Mouse (Mus musculus) MEL (cell line): ENCODE results near the gene Dpf3. TPM values are rescaled to one million over a fixed set of nuclear protein-coding genes. Genes with fewer than 3 reads are reported as not detected.

ENCODE experiments used
- DNase-seq: peaks from one replicate; pipeline ENCODE4 v3.0.0; 2011; ENCODE audit warnings: low read depth, low spot score
- H3K27ac ChIP-seq: 2 replicates; pipeline ENCODE4 v1.5.1; 2012; ENCODE audit warnings: low read depth, mild to moderate bottlenecking, control low read depth, low read length, moderate library complexity; ENCODE audit not compliant: control insufficient read depth
- H3K27me3 ChIP-seq, 2 experiments: fragments of 150-350 bp in 1 of 2; sonication (generic) in 1 of 2; 2 replicates each; pipeline ENCODE4 v1.6.1; 2012; ENCODE audit warnings: low read length in 2 of 2, mild to moderate bottlenecking in 2 of 2, improper control_type of control experiment in 1 of 2, moderate library complexity in 1 of 2; ENCODE audit not compliant: insufficient read depth in 2 of 2, control insufficient read depth in 1 of 2
- H3K36me3 ChIP-seq, 2 experiments: 2 replicates each; pipeline ENCODE4 v1.6.1; 2012 to 2014; ENCODE audit warnings: low read length in 2 of 2, improper control_type of control experiment in 1 of 2, inconsistent platforms in 1 of 2, mild to moderate bottlenecking in 1 of 2; ENCODE audit not compliant: insufficient read depth in 2 of 2, control insufficient read depth in 1 of 2
- H3K4me1 ChIP-seq, 2 experiments: fragments of 150-350 bp in 1 of 2; sonication (generic) in 1 of 2; 2 replicates each; pipeline ENCODE4 v1.6.1; 2012; ENCODE audit warnings: low read length in 2 of 2, improper control_type of control experiment in 1 of 2, mild to moderate bottlenecking in 1 of 2; ENCODE audit not compliant: insufficient read depth in 2 of 2, control insufficient read depth in 1 of 2
- H3K4me3 ChIP-seq, 2 experiments: fragments of 150-350 bp in 1 of 2; sonication (generic) in 1 of 2; 2 replicates each; pipeline ENCODE4 v1.5.1; 2012; ENCODE audit warnings: low read depth in 2 of 2, low read length in 2 of 2, mild to moderate bottlenecking in 2 of 2, moderate library complexity in 2 of 2, control low read depth in 1 of 2, improper control_type of control experiment in 1 of 2; ENCODE audit not compliant: control insufficient read depth in 1 of 2, insufficient read depth in 1 of 2
- H3K79me2 ChIP-seq: 2 replicates; pipeline ENCODE4 v1.6.1; 2012; ENCODE audit warnings: mild to moderate bottlenecking, low read length, moderate library complexity; ENCODE audit not compliant: control insufficient read depth, poor library complexity, insufficient read depth
- H3K9ac ChIP-seq: 2 replicates; pipeline ENCODE4 v1.6.1; 2012; ENCODE audit warnings: low read depth, mild to moderate bottlenecking, control low read depth, low read length, moderate library complexity; ENCODE audit not compliant: control insufficient read depth, poor library complexity, severe bottlenecking
- H3K9me3 ChIP-seq: fragments of 150-350 bp; sonication (generic); replicated peaks from 2 replicates; pipeline ENCODE4 v1.6.1; 2012; ENCODE audit warnings: mild to moderate bottlenecking, low read length, improper control_type of control experiment, moderate library complexity; ENCODE audit not compliant: insufficient read depth
- E2F4 ChIP-seq: IDR thresholded peaks from 2 replicates; pipeline ENCODE4 v1.6.1; 2011; ENCODE audit warnings: low read depth, low read length, improper control_type of control experiment, borderline replicate concordance
- GATA1 ChIP-seq: IDR thresholded peaks from 2 replicates; pipeline ENCODE4 v1.6.1; 2011; ENCODE audit warnings: low read depth, low read length, improper control_type of control experiment
- HCFC1 ChIP-seq: IDR thresholded peaks from 2 replicates; pipeline ENCODE4 v1.6.1; 2012; ENCODE audit warnings: low read depth, mild to moderate bottlenecking, inconsistent platforms, low read length, improper control_type of control experiment, moderate library complexity
- MAFK ChIP-seq: IDR thresholded peaks from 2 replicates; pipeline ENCODE4 v1.6.1; 2011; ENCODE audit warnings: low read depth, mild to moderate bottlenecking, low read length, improper control_type of control experiment, borderline replicate concordance
- MAX ChIP-seq: IDR thresholded peaks from 2 replicates; pipeline ENCODE4 v1.6.1; 2011; ENCODE audit warnings: low read length, improper control_type of control experiment
- MAZ ChIP-seq: IDR thresholded peaks from 2 replicates; pipeline ENCODE4 v1.6.1; 2012; ENCODE audit warnings: low read depth, mild to moderate bottlenecking, inconsistent platforms, low read length, improper control_type of control experiment
- MYC ChIP-seq: IDR thresholded peaks from 2 replicates; pipeline ENCODE4 v1.6.1; 2011; ENCODE audit warnings: low read depth, mild to moderate bottlenecking, low read length, improper control_type of control experiment, moderate library complexity
- NRF1 ChIP-seq: IDR thresholded peaks from 2 replicates; pipeline ENCODE4 v1.6.1; 2014; ENCODE audit warnings: low read depth, mild to moderate bottlenecking, inconsistent platforms, low read length, improper control_type of control experiment, moderate library complexity; ENCODE audit not compliant: poor library complexity, insufficient read depth, severe bottlenecking
- POLR2AphosphoS2 ChIP-seq: IDR thresholded peaks from 2 replicates; pipeline ENCODE4 v1.6.1; 2011; ENCODE audit warnings: low read length, improper control_type of control experiment
- RCOR1 ChIP-seq: IDR thresholded peaks from 2 replicates; pipeline ENCODE4 v1.6.1; 2012; ENCODE audit warnings: low read depth, mild to moderate bottlenecking, inconsistent platforms, low read length, improper control_type of control experiment
- SMC3 ChIP-seq: IDR thresholded peaks from 2 replicates; pipeline ENCODE4 v1.6.1; 2011; ENCODE audit warnings: low read depth, low read length, improper control_type of control experiment
- TAL1 ChIP-seq: IDR thresholded peaks from 2 replicates; pipeline ENCODE4 v1.6.1; 2012; ENCODE audit warnings: mild to moderate bottlenecking, inconsistent platforms, low read length, moderate library complexity, mixed read lengths
- TBP ChIP-seq: IDR thresholded peaks from 2 replicates; pipeline ENCODE4 v1.8.0; 2011; ENCODE audit warnings: low read depth, low read length, improper control_type of control experiment
- USF1 ChIP-seq: IDR thresholded peaks from 2 replicates; pipeline ENCODE4 v1.6.1; 2014; ENCODE audit warnings: low read depth, mild to moderate bottlenecking, inconsistent platforms, low read length, improper control_type of control experiment, moderate library complexity
- USF2 ChIP-seq, 2 experiments: IDR thresholded peaks; 2 replicates each; pipeline ENCODE4 v1.6.1; 2011 to 2012; ENCODE audit warnings: improper control_type of control experiment in 2 of 2, low read length in 2 of 2, borderline replicate concordance in 1 of 2, inconsistent platforms in 1 of 2, low read depth in 1 of 2, mild to moderate bottlenecking in 1 of 2; ENCODE audit not compliant: insufficient read depth in 1 of 2
- ZC3H11A ChIP-seq: IDR thresholded peaks from 2 replicates; pipeline ENCODE4 v1.6.1; 2012; ENCODE audit warnings: low read depth, mild to moderate bottlenecking, inconsistent platforms, low read length, improper control_type of control experiment
- ZMIZ1 ChIP-seq: IDR thresholded peaks from 2 replicates; pipeline ENCODE4 v1.6.1; 2012; ENCODE audit warnings: low read depth, mild to moderate bottlenecking, inconsistent platforms, low read length, improper control_type of control experiment, moderate library complexity
- ZNF384 ChIP-seq: IDR thresholded peaks from 2 replicates; pipeline ENCODE4 v1.6.1; 2012; ENCODE audit warnings: low read depth, mild to moderate bottlenecking, inconsistent platforms, low read length, improper control_type of control experiment
- polyA plus RNA-seq, 2 experiments: library from polyadenylated mRNA; stranded (reverse) in 1 of 2; unstranded in 1 of 2; fragments of >175 nt in 1 of 2; fragments of >200 nt in 1 of 2; gene quantifications; 2 replicates each; pipeline versions ENCODE4 v1.2.1 to v1.2.4; 2012; ENCODE audit warnings: low replicate concordance in 2 of 2, low read depth in 1 of 2; ENCODE audit not compliant: insufficient read length in 2 of 2, insufficient read depth in 1 of 2, missing spikeins in 1 of 2
- total RNA-seq: library from RNA; depleted of rRNA; stranded (reverse); fragments of 300-350 nt; gene quantifications from 2 replicates; pipeline ENCODE4 v1.2.3, GENCODE M21; 2012

The Dpf3 gene
- total and polyA plus RNA-seq, 3 experiments = 4.2 to 6.8 TPM; not detected in 1

GRCm38 (mm10) chr12:83483653-83484052 is 3.9 kb downstream of the Dpf3 start:
- Histone ChIP-seq H3K27ac (no peak overlapping the region), H3K4me1 (peaks cover 0 to 30% of the 10 kb centered on the region in 2 experiments; a peak in 2 of 4 replicates), H3K79me2 (peaks cover 2% of the 10 kb centered on the region), H3K4me3 (no peak overlapping the region), H3K36me3 (peaks cover 0 to 12% of the 10 kb centered on the region in 2 experiments; a peak in 2 of 4 replicates), H3K9me3 (no peaks in the 10 kb centered on the region), H3K9ac (no peak overlapping the region), H3K27me3 (no peaks in the 10 kb centered on the region)
- DNase-seq = no peak
- TF ChIP-seq POLR2AphosphoS2 = no peak
- TF ChIP-seq TAL1 = no peak
- TF ChIP-seq USF1 = no peak
- TF ChIP-seq HCFC1 = no peak
- no peak for TF ChIP-seq SMC3
- TF ChIP-seq MYC = no peak
- TF ChIP-seq E2F4 = no peak
- TF ChIP-seq MAX = no peak
- TF ChIP-seq ZC3H11A = no peak
- no peak for TF ChIP-seq ZMIZ1
- TF ChIP-seq MAFK = no peak
- no peak for TF ChIP-seq MAZ
- no peak for TF ChIP-seq ZNF384
- no peak for TF ChIP-seq USF2 (IDR thresholded peaks at IDR 0.05; ENCODE audit: borderline replicate concordance in 1 of 2, insufficient read depth in 1 of 2, low read depth in 1 of 2, low read length in 2 of 2)
- TF ChIP-seq TBP = no peak

- H3K4me1 ChIP-seq = peaks cover 0 to 27% of the 10 kb centered on the region in 2 experiments; a peak in 2 of 4 replicates
- peaks cover 0 to 12% of the 10 kb centered on the region in 2 experiments; a peak in 2 of 4 replicates for H3K36me3 ChIP-seq
- H3K9ac ChIP-seq = no peak overlapping the region
- TF ChIP-seq RCOR1 (no peak), NRF1 (no peak), GATA1 (no peak)
- TF ChIP-seq, all 39 proteins: peak for 0
- H3K27ac ChIP-seq = no peak overlapping the region
- no peaks in the 10 kb centered on the region for H3K9me3 ChIP-seq
- peaks cover 3% of the 10 kb centered on the region; the same call in 1 of the 2 replicates for H3K79me2 ChIP-seq
- DNase-seq = no peak
- H3K27me3 ChIP-seq = no peaks in the 10 kb centered on the region
- no peak overlapping the region for H3K4me3 ChIP-seq
Observed at GRCm38 (mm10) chr12:83481439-83481838, 6.1 kb downstream of the Dpf3 start.
